ENCODE assay signal across 31 mouse cellular contexts in genomic region chr16:44970925-44971324, GRCm38 (mm10). TPM values are rescaled to one million over a fixed set of nuclear protein-coding genes. Genes with fewer than 3 reads are reported as not detected.
DNase-seq lines count a peak whose midpoint lies in the region; ATAC-seq and TF ChIP-seq lines count a peak whose summit lies in the region.
"Had no signal": no experiment of that assay in that cellular context is flagged by ENCODE, and none has a peak within 500 bp of the region (broad histone marks: within the 10 kb centered on the region; RNA-seq: fewer than 3 reads in every experiment).

No protein-coding gene starts in this region.

- no peaks in the 10 kb centered on the region for H3K27me3 ChIP-seq in lung, embryonic 16.5 days (ENCODE audit: control insufficient read depth, insufficient read depth, low read depth, low read length)
- H3K27me3 ChIP-seq: forebrain, embryonic 13.5 days; intestine, embryonic 15.5 days; limb, embryonic 12.5 days; midbrain, embryonic 12.5 days; neural tube, embryonic 15.5 days had no signal

- H3K9ac ChIP-seq in lung, embryonic 16.5 days (ENCODE audit: low read length) = no peak overlapping the region
- H3K9ac ChIP-seq: forebrain, embryonic 13.5 days; intestine, embryonic 15.5 days; limb, embryonic 12.5 days; liver, embryonic 12.5 days; liver, postnatal 0 days; midbrain, embryonic 12.5 days; neural tube, embryonic 15.5 days had no signal

- peak; percentile 41 for DNase-seq in heart, adult 11 months
- no peak for DNase-seq in heart, postnatal 4 days
- DNase-seq in lung, adult 2 months = no peak
- DNase-seq in fibroblast of lung, adult 2 months (ENCODE audit: low read depth) = peak; percentile 60
- DNase-seq in thymus, adult 18-20 months = no peak
- DNase-seq in left cerebral cortex, postnatal 10 days (ENCODE audit: extremely low spot score in 1 of 2, low spot score in 2 of 2) = no peak
- DNase-seq: adrenal gland, adult 8-10 months; cerebellum, adult 8-10 months; cerebellum, postnatal 25 days; gastrocnemius, postnatal 10 days; heart, postnatal 14 days; kidney, adult 2 months; kidney, postnatal 10 days; layer of hippocampus, postnatal 36 days; liver, postnatal 0 days; lung, postnatal 4 days; right cerebral cortex, postnatal 25 days; spleen, adult 18-20 months; thymus, postnatal 25 days had no signal

- H3K27ac ChIP-seq in lung, embryonic 16.5 days (ENCODE audit: low read length) = no peak overlapping the region
- H3K27ac ChIP-seq: forebrain, embryonic 13.5 days; hindbrain, postnatal 0 days; intestine, embryonic 15.5 days; limb, embryonic 12.5 days; liver, embryonic 12.5 days; midbrain, embryonic 12.5 days; neural tube, embryonic 15.5 days had no signal

- H3K4me3 ChIP-seq in lung, embryonic 16.5 days (ENCODE audit: low read length) = no peak overlapping the region
- H3K4me3 ChIP-seq in lung, adult 2 months (replicated peaks; ENCODE audit: extremely low read depth, low read depth, low read length) = no peak overlapping the region
- H3K4me3 ChIP-seq: forebrain, embryonic 13.5 days; intestine, embryonic 15.5 days; limb, embryonic 12.5 days; liver, embryonic 12.5 days; megakaryocyte, embryonic 14.5 days; midbrain, embryonic 12.5 days; neural tube, embryonic 15.5 days had no signal

- H3K9me3 ChIP-seq in lung, embryonic 16.5 days (ENCODE audit: control insufficient read depth, low read length) = no peaks in the 10 kb centered on the region
- H3K9me3 ChIP-seq: forebrain, embryonic 13.5 days; intestine, embryonic 15.5 days; liver, embryonic 12.5 days; midbrain, embryonic 12.5 days; neural tube, embryonic 15.5 days had no signal

- intact Hi-C loops in left cerebral cortex, postnatal 10 days (cut with DNase I) = no loop called here

- ATAC-seq in lung, embryonic 16.5 days (ENCODE audit: low read depth) = peak; percentile 57
- ATAC-seq: forebrain, embryonic 13.5 days; hindbrain, postnatal 0 days; intestine, embryonic 15.5 days; liver, embryonic 12.5 days; liver, postnatal 0 days had no signal

- no peaks in the 10 kb centered on the region for H3K36me3 ChIP-seq in lung, embryonic 16.5 days (ENCODE audit: control insufficient read depth, insufficient read depth, low read length)
- H3K36me3 ChIP-seq: intestine, embryonic 15.5 days; limb, embryonic 12.5 days; liver, embryonic 12.5 days; midbrain, embryonic 12.5 days; neural tube, embryonic 15.5 days had no signal

- no peak for TF ChIP-seq POLR2A in lung, adult 2 months (IDR thresholded peaks at IDR 0.05; ENCODE audit: borderline replicate concordance, extremely low read depth, low read depth, low read length)

- WGBS in lung, embryonic 16.5 days = 44% methylated on average over 4 of the region's 4 CpGs
- 46% methylated on average over 4 of the region's 4 CpGs for WGBS in lung, adult 2 months

- no peak for TF ChIP-seq CTCF in lung, adult 2 months (IDR thresholded peaks at IDR 0.05; ENCODE audit: insufficient read depth, low read length)

- H3K4me1 ChIP-seq in lung, embryonic 16.5 days (replicated peaks; ENCODE audit: control insufficient read depth, insufficient read depth, low read length) = no peaks in the 10 kb centered on the region; the same call in 1 of the 2 replicates
- H3K4me1 ChIP-seq in lung, adult 2 months (ENCODE audit: control insufficient read depth, insufficient read depth, low read length) = no peaks in the 10 kb centered on the region
- H3K4me1 ChIP-seq: forebrain, embryonic 13.5 days; intestine, embryonic 15.5 days; liver, embryonic 12.5 days; midbrain, embryonic 12.5 days; neural tube, embryonic 15.5 days had no signal

- no peak overlapping the region for H3K4me2 ChIP-seq in lung, embryonic 16.5 days (ENCODE audit: low read depth, low read length)
- H3K4me2 ChIP-seq: forebrain, embryonic 13.5 days; intestine, embryonic 15.5 days; limb, embryonic 12.5 days; liver, embryonic 12.5 days; midbrain, embryonic 12.5 days; neural tube, embryonic 15.5 days had no signal

RNA-seq across cellular contexts. Expression of gene Cd200r3, which starts 27.4 kb away (rescaled TPM):
- total RNA-seq in heart, postnatal 4 days (2021) = under 1 TPM; 0.32 to 0.57 TPM
- 0.40 and 0.48 TPM in 2 replicates for polyA plus RNA-seq in lung, embryonic 16.5 days (2015; fragmentation: Nextera tagmentation; extraction: Ambion mirVana)
- 0.19 and 0.38 TPM in 2 replicates for polyA plus RNA-seq in lung, adult 2 months (2012; rRNA removed)
- not detected for total RNA-seq in left cerebral cortex, postnatal 10 days (2021)
- total RNA-seq: hindbrain, postnatal 0 days; layer of hippocampus, postnatal 36 days had no signal
- polyA plus RNA-seq: embryonic facial prominence, embryonic 11.5 days; forebrain, embryonic 13.5 days; gonadal fat pad, adult 2 months; hindbrain, embryonic 11.5 days; hindbrain, postnatal 0 days; limb, embryonic 12.5 days; midbrain, embryonic 12.5 days had no signal

Comparison
In these comparisons a context has a peak if more than half of its experiments do, and no peak if none do; other contexts are left out.
1. DNase-seq: peak in heart, adult 11 months (single experiment) and fibroblast of lung, adult 2 months (single experiment); none in heart, postnatal 4 days (single experiment), lung, adult 2 months (single experiment), thymus, adult 18-20 months (0 of 2) and left cerebral cortex, postnatal 10 days (0 of 2).